Mouse (Mus musculus) neural tube, embryonic 11.5 days (tissue): ENCODE measurements around the gene 1810049J17Rik. TPM values are rescaled to one million over a fixed set of nuclear protein-coding genes. Genes with fewer than 3 reads are reported as not detected.

ENCODE experiments used
- ATAC-seq: fragments of 200-750 bp; cut with Nextera tagmentation; 2 replicates; pipeline ENCODE4 v1.8.0; 2017; ENCODE audit warnings: moderate number of reproducible peaks, mild to moderate bottlenecking, moderate TSS enrichment, moderate library complexity; ENCODE audit not compliant: insufficient read depth, low FRiP score, low TSS enrichment
- DNase-seq: peaks from one replicate; pipeline ENCODE4 v3.0.0-alpha.2; 2015; ENCODE audit warnings: low spot score
- H3K27ac ChIP-seq: fragments of 300-500 bp; sonication (generic); 2 replicates; pipeline ENCODE4 v1.5.1; 2014; ENCODE audit warnings: low read depth, mild to moderate bottlenecking, low read length
- H3K27me3 ChIP-seq: fragments of 300-500 bp; sonication (generic); 2 replicates; pipeline ENCODE4 v1.6.1; 2014; ENCODE audit warnings: mild to moderate bottlenecking, low read length, mixed read lengths; ENCODE audit not compliant: control insufficient read depth, insufficient read depth
- H3K36me3 ChIP-seq: fragments of 300-500 bp; sonication (generic); 2 replicates; pipeline ENCODE4 v1.6.1; 2014; ENCODE audit warnings: mild to moderate bottlenecking, low read length, moderate library complexity, mixed read lengths; ENCODE audit not compliant: control insufficient read depth, insufficient read depth
- H3K4me1 ChIP-seq: fragments of 300-500 bp; sonication (generic); 2 replicates; pipeline ENCODE4 v1.6.1; 2014; ENCODE audit warnings: low read length, mixed read lengths; ENCODE audit not compliant: control insufficient read depth, insufficient read depth
- H3K4me2 ChIP-seq: fragments of 300-500 bp; sonication (generic); 2 replicates; pipeline ENCODE4 v1.6.1; 2014; ENCODE audit warnings: low read depth, mild to moderate bottlenecking, moderate library complexity
- H3K4me3 ChIP-seq: fragments of 300-500 bp; sonication (generic); 2 replicates; pipeline ENCODE4 v1.5.1; 2014; ENCODE audit warnings: low read depth, low read length
- H3K9ac ChIP-seq: fragments of 300-500 bp; sonication (generic); 2 replicates; pipeline ENCODE4 v1.6.1; 2014; ENCODE audit warnings: mild to moderate bottlenecking, low read length
- H3K9me3 ChIP-seq: fragments of 300-500 bp; sonication (generic); 2 replicates; pipeline ENCODE4 v1.6.1; 2016; ENCODE audit warnings: low read length; ENCODE audit not compliant: control insufficient read depth
- WGBS: fragments of 180-500 bp; shearing (Covaris S2); extraction: QIAGEN DNeasy Blood & Tissue Kit; methylation state at CpG from one replicate; pipeline ENCODE4 v1.1.7; 2014; 5-methylcytosine and 5-hydroxymethylcytosine counted together
- polyA plus RNA-seq: library from polyadenylated mRNA; unstranded; fragments of >200 nt; fragmentation: Nextera tagmentation; extraction: Ambion mirVana; gene quantifications from 2 replicates; pipeline ENCODE4 v1.2.1, GENCODE M21; 2014

Gene 1810049J17Rik
- polyA plus RNA-seq, 1 experiment from 2014 or later: 1.6 TPM

GRCm38 (mm10) chr15:12337030-12337778 lies 15.5 kb upstream of the 1810049J17Rik start:
- no peak overlapping the region for H3K4me3 ChIP-seq
- DNase-seq (no peak), ATAC-seq (no peak)
- no peak overlapping the region for H3K4me2 ChIP-seq
- H3K4me1 ChIP-seq: peaks cover 5% of the 10 kb centered on the region
- H3K27ac ChIP-seq: no peak overlapping the region
- H3K9ac ChIP-seq: no peak overlapping the region
- no peaks in the 10 kb centered on the region for H3K36me3 ChIP-seq
- no peaks in the 10 kb centered on the region for H3K27me3 ChIP-seq
- no peaks in the 10 kb centered on the region for H3K9me3 ChIP-seq
- WGBS: 94% methylated on average over 4 of the region's 4 CpGs

- no peak overlapping the region for H3K9ac ChIP-seq
- H3K36me3 ChIP-seq: no peaks in the 10 kb centered on the region
- ATAC-seq: no peak
- no peak for DNase-seq
- no peak overlapping the region for H3K4me2 ChIP-seq
- no peak overlapping the region for H3K27ac ChIP-seq
- no peaks in the 10 kb centered on the region for H3K9me3 ChIP-seq
- 0 out of 2 replicates have a peak, but pooled peaks cover 3% of the 10 kb centered on the region for H3K4me1 ChIP-seq
- H3K4me3 ChIP-seq: no peak overlapping the region
- no peaks in the 10 kb centered on the region for H3K27me3 ChIP-seq
- 84% methylated on average over 4 of the region's 4 CpGs for WGBS
Observed at GRCm38 (mm10) chr15:12334381-12334780, 12.7 kb upstream of the 1810049J17Rik start.

- DNase-seq (no peak), ATAC-seq (no peak)
- no peak overlapping the region for H3K27ac ChIP-seq
- WGBS: 69% methylated on average over 1 of the region's 1 CpGs
- H3K27me3 ChIP-seq: no peaks in the 10 kb centered on the region
- no peak overlapping the region for H3K9ac ChIP-seq
- no peak overlapping the region for H3K4me3 ChIP-seq
- no peaks in the 10 kb centered on the region for H3K36me3 ChIP-seq
- 0 out of 2 replicates have a peak, but pooled peaks cover 3% of the 10 kb centered on the region for H3K4me1 ChIP-seq
- H3K9me3 ChIP-seq: no peaks in the 10 kb centered on the region
- H3K4me2 ChIP-seq: no peak overlapping the region
Observed at GRCm38 (mm10) chr15:12331300-12331699, 9.6 kb upstream of the 1810049J17Rik start.

GRCm38 (mm10) chr15:12330892-12331291 lies 9.2 kb upstream of the 1810049J17Rik start:
- no peak for ATAC-seq
- Histone ChIP-seq H3K27me3 (no peaks in the 10 kb centered on the region), H3K4me3 (no peak overlapping the region), H3K4me2 (no peak overlapping the region), H3K9ac (no peak overlapping the region), H3K36me3 (no peaks in the 10 kb centered on the region), H3K4me1 (0 out of 2 replicates have a peak, but pooled peaks cover 3% of the 10 kb centered on the region), H3K9me3 (no peaks in the 10 kb centered on the region), H3K27ac (no peak overlapping the region)
- DNase-seq: no peak

- DNase-seq (no peak), ATAC-seq (no peak)
- H3K9ac ChIP-seq: no peak overlapping the region
- no peak overlapping the region for H3K4me3 ChIP-seq
- no peak overlapping the region for H3K4me2 ChIP-seq
- no peaks in the 10 kb centered on the region for H3K9me3 ChIP-seq
- H3K4me1 ChIP-seq: 0 out of 2 replicates have a peak, but pooled peaks cover 3% of the 10 kb centered on the region
- no peaks in the 10 kb centered on the region for H3K36me3 ChIP-seq
- H3K27ac ChIP-seq: no peak overlapping the region
- WGBS: 89% methylated on average over 3 of the region's 3 CpGs
- no peaks in the 10 kb centered on the region for H3K27me3 ChIP-seq
Observed at GRCm38 (mm10) chr15:12330389-12330788, 8.7 kb upstream of the 1810049J17Rik start.

- 82% methylated on average over 1 of the region's 1 CpGs for WGBS
- no peak overlapping the region for H3K27ac ChIP-seq
- peak overlapping the region; percentile 9; the same call in 1 of the 2 replicates for H3K4me2 ChIP-seq
Observed at GRCm38 (mm10) chr15:12324326-12324725, 2.6 kb upstream of the 1810049J17Rik start.

GRCm38 (mm10) chr15:12322676-12323402 lies 1.1 kb upstream of the 1810049J17Rik start:
- DNase-seq: no peak
- no peaks in the 10 kb centered on the region; the same call in 1 of the 2 replicates for H3K27me3 ChIP-seq

More at GRCm38 (mm10) chr15:12324326-12324725, 2.6 kb upstream of the 1810049J17Rik start:
- H3K9ac ChIP-seq: no peak overlapping the region
- no peaks in the 10 kb centered on the region for H3K36me3 ChIP-seq
- no peak for ATAC-seq
- H3K9me3 ChIP-seq: no peaks in the 10 kb centered on the region
- no peaks in the 10 kb centered on the region; the same call in 1 of the 2 replicates for H3K27me3 ChIP-seq
- peaks cover 12% of the 10 kb centered on the region for H3K4me1 ChIP-seq
- no peak for DNase-seq
- H3K4me3 ChIP-seq: no peak overlapping the region

GRCm38 (mm10) chr15:12321091-12321787 lies 460 bp downstream of the 1810049J17Rik start, which contains the start of gene Golph3:
Gene Golph3, plus strand, starts transcription at chr15:12321450.
- ATAC-seq: peak; percentile 97
- under 1% methylated on average over 73 of the region's 74 CpGs for WGBS
- peaks cover 12% of the 10 kb centered on the region for H3K4me1 ChIP-seq
- peak within 1 kb of the TSS; percentile 93 for H3K4me3 ChIP-seq
- no peaks in the 10 kb centered on the region for H3K9me3 ChIP-seq
- H3K36me3 ChIP-seq: no peaks in the 10 kb centered on the region
- H3K4me2 ChIP-seq: peak within 1 kb of the TSS; percentile 75
- peak; percentile 97 for DNase-seq
- peak within 1 kb of the TSS; percentile 96 for H3K9ac ChIP-seq
- peak within 1 kb of the TSS; percentile 91 for H3K27ac ChIP-seq
- no peaks in the 10 kb centered on the region; the same call in 1 of the 2 replicates for H3K27me3 ChIP-seq

More at GRCm38 (mm10) chr15:12322676-12323402, 1.1 kb upstream of the 1810049J17Rik start:
- WGBS: 21% methylated on average over 9 of the region's 9 CpGs
- Histone ChIP-seq H3K36me3 (no peaks in the 10 kb centered on the region), H3K9me3 (no peaks in the 10 kb centered on the region), H3K9ac (peak overlapping the region; percentile 96), H3K4me3 (peak overlapping the region; percentile 93), H3K4me2 (peak overlapping the region; percentile 75), H3K27ac (no peak overlapping the region), H3K4me1 (peaks cover 12% of the 10 kb centered on the region)
- no peak for ATAC-seq
